Mouse (Mus musculus) ES-E14 (cell line): Measurements from ENCODE around the gene Hist1h2ad. TPM values are rescaled to one million over a fixed set of nuclear protein-coding genes. Genes with fewer than 3 reads are reported as not detected.
"Not testable (repeated sequence)": the region's sequence is repeated elsewhere in the genome, so short reads cannot be mapped to it uniquely, and the experiment has no call there.

Experiments
- DNase-seq: peaks from one replicate; pipeline ENCODE4 v3.0.0-alpha.2; 2013; ENCODE audit warnings: low read depth, low spot score
- H3K27ac ChIP-seq: 2 replicates; pipeline ENCODE4 v1.5.1; 2012; ENCODE audit warnings: low read depth, mild to moderate bottlenecking, low read length, moderate library complexity, mixed read lengths; ENCODE audit not compliant: poor library complexity, insufficient read depth, severe bottlenecking
- H3K36me3 ChIP-seq: 2 replicates; pipeline ENCODE4 v1.6.1; 2012; ENCODE audit warnings: mild to moderate bottlenecking, low read length, moderate library complexity, mixed read lengths; ENCODE audit not compliant: control insufficient read depth, poor library complexity, insufficient read depth, severe bottlenecking
- H3K4me1 ChIP-seq, 2 experiments: fragments of 150-350 bp in 1 of 2; sonication (generic) in 1 of 2; 2 replicates each; pipeline ENCODE4 v1.6.1; 2012; ENCODE audit warnings: low read length in 2 of 2, mild to moderate bottlenecking in 1 of 2, mixed read lengths in 1 of 2; ENCODE audit not compliant: control insufficient read depth in 2 of 2, insufficient read depth in 2 of 2, poor library complexity in 1 of 2
- H3K4me3 ChIP-seq, 2 experiments: fragments of 150-350 bp in 1 of 2; sonication (generic) in 1 of 2; 2 replicates each; pipeline ENCODE4 v1.5.1; 2012; ENCODE audit warnings: low read length in 2 of 2, low read depth in 1 of 2, mild to moderate bottlenecking in 1 of 2, mixed read lengths in 1 of 2; ENCODE audit not compliant: insufficient read depth in 1 of 2, poor library complexity in 1 of 2, severe bottlenecking in 1 of 2
- H3K9ac ChIP-seq: 2 replicates; pipeline ENCODE4 v1.6.1; 2012; ENCODE audit warnings: low read depth, mild to moderate bottlenecking, low read length, mixed read lengths; ENCODE audit not compliant: poor library complexity, insufficient read depth, severe bottlenecking
- H3K9me3 ChIP-seq: fragments of 150-350 bp; sonication (generic); 2 replicates; pipeline ENCODE4 v1.6.1; 2012; ENCODE audit warnings: low read depth, mild to moderate bottlenecking, low read length; ENCODE audit not compliant: control insufficient read depth, insufficient read depth
- CHD2 ChIP-seq: IDR thresholded peaks from 2 replicates; pipeline ENCODE4 v1.6.1; 2014; ENCODE audit warnings: mild to moderate bottlenecking, low read depth, low read length, inconsistent platforms
- HCFC1 ChIP-seq: IDR thresholded peaks from 2 replicates; pipeline ENCODE4 v1.6.1; 2012; ENCODE audit warnings: low read length, inconsistent platforms, borderline replicate concordance; ENCODE audit not compliant: insufficient read depth
- MAFK ChIP-seq: IDR thresholded peaks from 2 replicates; pipeline ENCODE4 v1.6.1; 2014; ENCODE audit warnings: mild to moderate bottlenecking, low read depth, low read length, inconsistent platforms; ENCODE audit not compliant: insufficient read depth
- ZC3H11A ChIP-seq: IDR thresholded peaks from 2 replicates; pipeline ENCODE4 v1.6.1; 2012; ENCODE audit warnings: low read depth, mild to moderate bottlenecking, inconsistent platforms, low read length, borderline replicate concordance
- ZNF384 ChIP-seq: IDR thresholded peaks from 2 replicates; pipeline ENCODE4 v1.6.1; 2012; ENCODE audit warnings: low read depth, low read length, inconsistent platforms
- in situ Hi-C, 2 experiments: fragments of 600-800 bp; cut with MboI; formaldehyde crosslinking; loops; one replicate each; pipeline ENCODE4 v1.15.1; 2025; ENCODE audit warnings: low sequenced_read_pairs in 2 of 2, inconsistent platforms in 1 of 2; ENCODE audit not compliant: unreplicated experiment in 2 of 2
- total RNA-seq: library from RNA; depleted of rRNA; stranded (reverse); fragments of 300-350 nt; gene quantifications from 2 replicates; pipeline ENCODE4 v1.2.3, GENCODE M21; 2012

The Hist1h2ad gene
- total RNA-seq, 1 experiment = 1,000 TPM

DNA sequence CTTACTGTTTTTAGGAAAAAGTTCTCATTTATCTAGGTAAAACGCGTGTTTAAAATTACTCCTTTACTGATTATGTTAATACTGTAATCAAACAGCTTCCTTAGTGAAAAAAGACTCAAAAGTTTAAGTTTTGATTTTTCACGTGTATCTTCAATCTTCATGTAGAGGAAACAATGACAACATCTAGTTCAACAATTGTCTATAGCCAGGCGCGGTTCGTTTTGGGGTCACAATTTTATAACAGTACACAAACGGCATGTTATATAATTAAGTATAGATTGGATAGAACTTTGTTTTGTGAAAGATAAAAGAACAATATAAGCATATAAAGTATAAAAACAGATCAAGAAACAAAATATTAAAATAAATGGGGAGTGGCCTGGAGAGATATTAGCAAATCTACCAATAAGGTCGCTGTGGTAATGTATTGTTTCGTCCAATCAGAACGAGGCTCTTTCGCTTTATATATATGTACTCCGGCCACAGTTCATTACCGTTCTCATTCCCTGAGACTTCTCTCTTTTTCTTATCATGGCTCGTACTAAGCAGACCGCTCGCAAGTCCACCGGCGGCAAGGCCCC lies 1.2 kb downstream of the Hist1h2ad start, which contains the start of gene Hist1h3d:
Gene Hist1h3d (plus strand): TSS at position 493 of the 581 bp plus-strand sequence.
- Histone ChIP-seq H3K27ac (peak within 1 kb of the TSS; percentile 80), H3K9me3 (no peaks in the 10 kb centered on the region), H3K4me1 (no peaks in the 10 kb centered on the region), H3K9ac (peak within 1 kb of the TSS; percentile 83), H3K36me3 (no peaks in the 10 kb centered on the region), H3K4me3 (peak within 1 kb of the TSS; percentile 70 to 74)
- DNase-seq = no peak
- no peak for TF ChIP-seq ZC3H11A
- 0 out of 2 replicates have a peak, but pooled peaks have one; percentile 23 for TF ChIP-seq CHD2
- no peak for TF ChIP-seq MAFK
- no peak for TF ChIP-seq ZNF384
- TF ChIP-seq HCFC1 = no peak
- in situ Hi-C loops = no loop called here

DNA sequence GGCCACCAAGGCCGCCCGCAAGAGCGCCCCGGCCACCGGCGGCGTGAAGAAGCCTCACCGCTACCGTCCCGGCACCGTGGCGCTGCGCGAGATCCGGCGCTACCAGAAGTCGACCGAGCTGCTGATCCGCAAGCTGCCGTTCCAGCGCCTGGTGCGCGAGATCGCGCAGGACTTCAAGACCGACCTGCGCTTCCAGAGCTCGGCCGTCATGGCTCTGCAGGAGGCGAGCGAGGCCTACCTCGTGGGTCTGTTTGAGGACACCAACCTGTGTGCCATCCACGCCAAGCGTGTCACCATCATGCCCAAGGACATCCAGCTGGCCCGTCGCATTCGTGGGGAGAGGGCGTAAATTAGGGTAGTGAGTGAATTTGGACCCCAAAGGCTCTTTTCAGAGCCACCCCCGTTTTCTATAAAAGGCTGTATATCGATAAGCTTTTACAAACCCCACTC lies 1.7 kb downstream of the Hist1h2ad start:
- peak overlapping the region; percentile 81 for H3K9ac ChIP-seq
- H3K4me1 ChIP-seq, H3K36me3 ChIP-seq, H3K9me3 ChIP-seq, in situ Hi-C loops, DNase-seq: not testable (repeated sequence)
- H3K4me3 ChIP-seq = peak overlapping the region; percentile 70 to 74
- H3K27ac ChIP-seq = peak overlapping the region; percentile 80

DNA sequence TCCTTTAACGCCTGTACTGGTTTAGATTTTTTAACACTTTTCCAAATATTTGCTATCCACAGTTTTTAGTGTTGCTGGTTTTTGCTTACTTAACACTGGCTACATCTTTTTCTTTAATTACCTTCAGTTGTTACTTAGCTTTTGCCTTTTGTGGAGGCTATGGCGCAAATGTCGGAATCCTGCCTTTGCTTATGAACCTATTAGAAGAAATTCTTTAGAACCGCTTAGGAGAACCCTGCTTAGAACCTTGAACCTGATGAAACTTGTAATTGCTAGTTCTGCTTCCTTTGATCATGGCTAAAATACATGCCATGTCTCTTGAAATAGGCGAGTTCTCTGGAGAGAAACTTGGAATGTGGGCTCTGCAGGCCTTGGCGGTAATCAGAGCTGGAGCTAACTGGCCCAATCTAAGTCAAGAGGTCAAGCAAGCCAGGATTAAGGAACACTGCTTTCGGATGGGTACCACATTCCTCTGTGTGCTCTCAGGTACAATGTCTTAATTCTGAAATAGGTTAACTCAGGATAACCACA lies 2.2 kb downstream of the Hist1h2ad start:
- H3K9me3 ChIP-seq = no peaks in the 10 kb centered on the region
- peak overlapping the region; percentile 70 to 74 for H3K4me3 ChIP-seq
- H3K36me3 ChIP-seq = no peaks in the 10 kb centered on the region
- no peaks in the 10 kb centered on the region for H3K4me1 ChIP-seq
- H3K27ac ChIP-seq = peak overlapping the region; percentile 80; the same call in 1 of the 2 replicates
- in situ Hi-C loops = no loop called here
- TF ChIP-seq MAFK (no peak), ZC3H11A (no peak), CHD2 (no peak)
- no peak for DNase-seq
- peak overlapping the region; percentile 83; the same call in 1 of the 2 replicates for H3K9ac ChIP-seq

DNA sequence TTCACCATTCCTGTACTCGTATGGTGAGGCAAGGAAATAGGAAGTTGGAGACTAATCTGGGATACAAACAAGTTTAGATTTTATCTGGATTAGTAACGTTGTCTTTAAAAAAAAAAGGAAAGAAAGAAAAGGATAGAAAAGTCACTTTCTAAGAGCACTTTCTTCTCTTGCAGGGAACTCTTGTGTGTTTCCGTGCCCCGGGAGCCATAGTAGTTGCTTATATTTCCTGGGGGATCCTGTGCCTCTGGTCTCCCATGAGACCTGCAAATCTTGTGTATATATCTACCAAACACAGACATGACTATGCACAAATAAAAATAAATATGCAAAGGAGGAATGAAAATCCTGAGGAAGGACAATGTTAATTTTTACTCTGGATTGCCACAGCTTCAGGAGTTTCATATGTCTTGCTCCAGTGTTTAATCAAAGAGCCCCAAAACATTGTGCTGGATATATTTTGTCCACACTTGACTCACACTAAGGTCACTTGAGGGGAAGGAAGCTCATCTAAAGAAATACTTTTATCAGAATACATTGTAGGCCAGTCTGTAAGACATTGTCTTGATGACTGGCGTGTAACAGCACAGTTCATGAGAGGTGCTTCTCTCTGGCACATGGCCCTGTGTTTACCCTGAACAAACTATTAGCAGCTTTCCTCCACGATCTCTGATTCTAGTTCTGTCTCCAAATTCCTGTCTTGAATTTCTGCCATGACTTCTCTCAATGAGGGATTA lies 2.9 kb downstream of the Hist1h2ad start:
- TF ChIP-seq ZNF384 = no peak
- no peak for TF ChIP-seq HCFC1
- no peak for TF ChIP-seq MAFK
- no peak for TF ChIP-seq ZC3H11A
- no peak for TF ChIP-seq CHD2
- peak overlapping the region; percentile 80; the same call in 1 of the 2 replicates for H3K27ac ChIP-seq
- no peak for DNase-seq
- H3K9me3 ChIP-seq = no peaks in the 10 kb centered on the region
- in situ Hi-C loops = no loop called here
- H3K4me3 ChIP-seq = peak overlapping the region; percentile 70 to 74
- H3K4me1 ChIP-seq = no peaks in the 10 kb centered on the region
- no peaks in the 10 kb centered on the region for H3K36me3 ChIP-seq
- H3K9ac ChIP-seq = peak overlapping the region; percentile 83; the same call in 1 of the 2 replicates

DNA sequence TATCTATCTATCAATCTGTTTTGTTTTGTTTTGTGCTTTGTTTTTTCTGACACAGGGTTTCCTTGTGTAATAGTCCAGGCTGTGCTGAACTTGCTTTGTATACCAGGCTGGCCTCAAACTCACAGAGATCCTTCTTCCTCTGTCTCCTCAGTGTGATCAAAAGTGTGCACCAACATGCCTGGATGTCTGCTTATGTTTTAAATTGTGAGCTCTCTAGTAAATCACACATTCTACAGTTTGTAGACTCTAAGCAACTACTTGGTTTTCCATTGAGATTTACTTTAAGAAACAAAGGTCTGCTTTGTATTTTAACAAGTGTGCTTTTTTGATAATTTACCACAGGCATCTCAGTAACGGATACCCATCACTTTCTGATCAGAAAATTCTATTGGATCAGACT lies 3.7 kb downstream of the Hist1h2ad start:
- Histone ChIP-seq H3K9ac (no peak overlapping the region), H3K4me3 (no peak overlapping the region), H3K27ac (no peak overlapping the region), H3K4me1 (no peaks in the 10 kb centered on the region; a peak in 1 of 4 replicates), H3K36me3 (no peaks in the 10 kb centered on the region), H3K9me3 (no peaks in the 10 kb centered on the region)
- TF ChIP-seq ZC3H11A = no peak
- no peak for TF ChIP-seq MAFK
- TF ChIP-seq HCFC1 = no peak
- no peak for DNase-seq
- in situ Hi-C loops = no loop called here
